Mouse (Mus musculus): ENCODE results near the gene Neurod2. TPM values are rescaled to one million over a fixed set of nuclear protein-coding genes. Genes with fewer than 3 reads are reported as not detected.

Gene Neurod2
- polyA plus RNA-seq, 1 experiment from 2014 or later, result 6.5 TPM

DNA sequence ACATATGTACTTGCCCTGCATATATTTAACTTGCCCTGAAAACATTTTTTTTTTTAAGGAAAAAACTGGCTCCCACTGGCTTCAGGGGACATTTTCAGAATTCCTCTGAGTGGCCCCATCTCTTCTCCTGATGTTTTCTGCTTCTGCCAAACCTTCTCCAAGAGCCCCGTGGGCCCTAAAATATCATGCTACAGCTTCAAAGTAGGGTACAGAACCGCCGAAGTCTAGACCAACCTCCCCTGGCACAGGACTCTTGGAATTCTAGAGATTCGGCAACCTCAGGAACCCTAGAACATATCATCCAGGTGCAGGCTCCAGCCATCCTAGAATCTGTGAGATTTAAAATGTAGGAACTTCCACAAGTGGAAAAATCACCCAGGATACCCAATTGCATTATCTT is 9.9 kb downstream of the Neurod2 start:
- Histone ChIP-seq H3K9ac (no peak overlapping the region), H3K4me2 (no peak overlapping the region), H3K4me3 (no peak overlapping the region), H3K4me1 (peaks cover 17% of the 10 kb centered on the region), H3K27ac (no peak overlapping the region), H3K36me3 (replicated peaks) (no peaks in the 10 kb centered on the region), H3K27me3 (replicated peaks) (peaks cover 94% of the 10 kb centered on the region), H3K9me3 (no peaks in the 10 kb centered on the region)
- WGBS, result 13% methylated on average over 4 of the region's 4 CpGs
- ATAC-seq (replicated peaks), result no peak

- Histone ChIP-seq H3K4me1 (peaks cover 17% of the 10 kb centered on the region), H3K4me3 (no peak overlapping the region), H3K9me3 (no peaks in the 10 kb centered on the region), H3K9ac (no peak overlapping the region), H3K4me2 (no peak overlapping the region), H3K36me3 (replicated peaks) (no peaks in the 10 kb centered on the region), H3K27me3 (replicated peaks) (peaks cover 94% of the 10 kb centered on the region), H3K27ac (no peak overlapping the region)
- WGBS, result 2% methylated on average over 15 of the region's 15 CpGs
- ATAC-seq (replicated peaks), result no peak
Observed at GRCm38 (mm10) chr11:98319120-98319519, 10.3 kb downstream of the Neurod2 start.

DNA sequence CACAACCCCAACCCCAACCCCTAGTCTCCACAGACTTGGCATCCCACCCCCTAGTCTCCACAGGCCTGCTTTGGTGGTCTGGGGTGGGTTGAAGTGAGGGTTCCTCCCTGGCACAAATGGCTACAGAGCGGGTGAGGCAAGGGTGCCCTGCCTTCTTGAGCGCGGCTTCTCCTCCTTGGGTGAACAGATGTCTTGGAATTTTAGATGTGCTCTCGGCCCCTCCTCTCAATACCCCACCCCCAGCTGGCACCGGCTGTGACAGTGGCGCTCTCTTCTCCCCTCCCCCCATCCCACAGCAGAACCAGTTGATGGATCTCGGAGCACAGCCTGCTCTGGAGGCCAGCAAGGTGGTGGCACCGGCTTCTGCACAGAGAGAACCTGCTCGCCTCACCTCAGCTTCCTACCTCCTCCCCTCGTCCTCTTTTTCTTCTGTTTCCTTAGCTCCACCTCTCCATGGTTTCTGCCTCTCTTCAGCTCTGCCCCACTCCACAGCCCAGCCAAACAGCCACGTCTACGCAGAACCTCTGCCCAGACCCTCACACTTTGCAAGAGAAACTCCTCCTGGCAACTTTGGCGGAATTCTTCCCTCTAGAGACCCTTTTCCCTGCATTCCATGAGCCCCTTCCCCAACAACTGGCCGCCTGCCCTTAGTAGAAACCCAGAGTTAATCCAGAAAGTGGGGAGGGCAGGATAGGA is 10.9 kb downstream of the Neurod2 start:
- Histone ChIP-seq H3K4me2 (no peak overlapping the region), H3K36me3 (replicated peaks) (no peaks in the 10 kb centered on the region), H3K27me3 (replicated peaks) (peaks cover 93% of the 10 kb centered on the region), H3K4me3 (no peak overlapping the region), H3K4me1 (peaks cover 21% of the 10 kb centered on the region), H3K9me3 (no peaks in the 10 kb centered on the region), H3K9ac (no peak overlapping the region), H3K27ac (no peak overlapping the region)
- ATAC-seq (replicated peaks), result no peak
- WGBS, result under 1% methylated on average over 14 of the region's 14 CpGs

- Histone ChIP-seq H3K4me2 (no peak overlapping the region), H3K27me3 (replicated peaks) (peaks cover 89% of the 10 kb centered on the region), H3K4me1 (peaks cover 22% of the 10 kb centered on the region)
Observed at GRCm38 (mm10) chr11:98317479-98317878, 12.0 kb downstream of the Neurod2 start.

DNA sequence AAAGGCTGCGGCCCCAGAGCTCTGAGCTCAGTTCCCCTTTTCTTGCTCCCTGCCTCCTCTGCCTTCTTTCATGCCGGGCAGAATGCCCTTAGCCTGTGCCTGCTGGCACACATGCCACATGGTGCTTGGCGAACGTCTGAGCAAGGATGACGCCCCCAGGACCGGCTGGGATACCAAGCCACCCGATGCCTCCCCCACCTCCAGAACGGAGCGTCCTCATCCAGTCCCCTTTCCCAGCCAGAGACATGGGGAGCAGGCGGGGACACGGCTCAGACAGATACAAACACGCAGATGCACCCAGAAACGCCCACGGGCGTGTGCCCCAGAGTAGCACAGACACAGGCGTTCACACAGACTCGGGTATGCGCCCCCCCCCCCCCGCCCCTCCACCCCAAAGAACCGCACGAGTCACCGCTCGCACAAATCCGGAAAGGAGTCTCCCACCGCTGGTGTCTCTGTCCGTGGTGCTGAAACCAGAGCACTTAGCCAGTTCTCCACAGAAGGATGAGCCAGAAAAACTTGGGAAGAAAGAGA is 15.6 kb downstream of the Neurod2 start:
- under 1% methylated on average over 26 of the region's 26 CpGs for WGBS
- H3K9me3 ChIP-seq, result no peaks in the 10 kb centered on the region
- H3K4me3 ChIP-seq, result no peak overlapping the region
- no peak overlapping the region for H3K27ac ChIP-seq
- peaks cover 77% of the 10 kb centered on the region for H3K27me3 ChIP-seq (replicated peaks)
- H3K4me1 ChIP-seq, result peaks cover 10% of the 10 kb centered on the region; the same call in 1 of the 2 replicates
- no peak for ATAC-seq (replicated peaks)
- no peak overlapping the region for H3K9ac ChIP-seq
- H3K4me2 ChIP-seq, result peak overlapping the region; percentile 3; the same call in 1 of the 2 replicates
- no peaks in the 10 kb centered on the region for H3K36me3 ChIP-seq (replicated peaks)

More at GRCm38 (mm10) chr11:98317479-98317878, 12.0 kb downstream of the Neurod2 start:
- ATAC-seq (replicated peaks), result no peak
- H3K27ac ChIP-seq, result no peak overlapping the region
- H3K36me3 ChIP-seq (replicated peaks), result no peaks in the 10 kb centered on the region
- WGBS, result 4% methylated on average over 7 of the region's 7 CpGs
- no peaks in the 10 kb centered on the region for H3K9me3 ChIP-seq
- H3K4me3 ChIP-seq, result no peak overlapping the region
- H3K9ac ChIP-seq, result no peak overlapping the region

- no peak overlapping the region for H3K9ac ChIP-seq
- H3K4me3 ChIP-seq, result no peak overlapping the region
- no peaks in the 10 kb centered on the region for H3K9me3 ChIP-seq
- no peaks in the 10 kb centered on the region for H3K36me3 ChIP-seq (replicated peaks)
- no peak overlapping the region for H3K27ac ChIP-seq
- 5% methylated on average over 10 of the region's 10 CpGs for WGBS
- H3K4me1 ChIP-seq, result peaks cover 30% of the 10 kb centered on the region
- ATAC-seq (replicated peaks), result no peak
- no peak overlapping the region for H3K4me2 ChIP-seq
- peaks cover 16% of the 10 kb centered on the region; the same call in 1 of the 2 replicates for H3K27me3 ChIP-seq (replicated peaks)
Observed at GRCm38 (mm10) chr11:98298484-98299205, 30.8 kb downstream of the Neurod2 start.

DNA sequence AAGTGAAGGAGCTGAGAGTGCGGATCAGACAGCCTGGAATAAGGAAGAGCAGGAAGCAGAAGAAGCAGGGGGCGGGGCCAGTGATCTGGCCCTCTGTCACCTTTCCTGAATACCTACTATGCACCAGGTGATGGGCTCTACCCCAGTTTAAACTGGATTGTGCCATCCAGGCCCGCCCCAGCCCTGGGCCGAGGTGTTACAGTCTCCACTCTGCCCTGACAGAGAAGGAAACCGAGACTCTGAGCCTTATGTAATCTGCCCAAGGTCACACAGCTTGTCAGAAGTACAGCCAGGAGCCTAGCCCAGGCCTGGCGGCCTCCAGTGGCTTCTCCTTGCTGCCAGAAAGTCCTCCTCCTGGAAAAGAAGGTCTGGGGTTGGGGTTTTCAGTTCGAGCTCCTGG is 31.7 kb downstream of the Neurod2 start:
- no peak for ATAC-seq (replicated peaks)
- no peak overlapping the region for H3K4me2 ChIP-seq
- no peak overlapping the region for H3K4me3 ChIP-seq
- H3K27ac ChIP-seq, result no peak overlapping the region
- 24% methylated on average over 7 of the region's 7 CpGs for WGBS
- no peaks in the 10 kb centered on the region for H3K9me3 ChIP-seq
- peaks cover 33% of the 10 kb centered on the region for H3K4me1 ChIP-seq
- H3K9ac ChIP-seq, result peak overlapping the region; percentile 0; the same call in 1 of the 2 replicates
- peaks cover 16% of the 10 kb centered on the region; the same call in 1 of the 2 replicates for H3K27me3 ChIP-seq (replicated peaks)
- no peaks in the 10 kb centered on the region for H3K36me3 ChIP-seq (replicated peaks)

GRCm38 (mm10) chr11:98296916-98297315 is 32.5 kb downstream of the Neurod2 start:
- WGBS, result 47% methylated on average over 2 of the region's 2 CpGs
- Histone ChIP-seq H3K27ac (no peak overlapping the region), H3K4me3 (no peak overlapping the region), H3K4me1 (peaks cover 33% of the 10 kb centered on the region), H3K36me3 (replicated peaks) (no peaks in the 10 kb centered on the region), H3K4me2 (no peak overlapping the region), H3K9me3 (no peaks in the 10 kb centered on the region), H3K9ac (no peak overlapping the region), H3K27me3 (replicated peaks) (peaks cover 16% of the 10 kb centered on the region; the same call in 1 of the 2 replicates)
- no peak for ATAC-seq (replicated peaks)

GRCm38 (mm10) chr11:98296277-98296676 is 33.2 kb downstream of the Neurod2 start:
- H3K9ac ChIP-seq, result no peak overlapping the region
- 2% methylated on average over 5 of the region's 5 CpGs for WGBS
- H3K27ac ChIP-seq, result no peak overlapping the region
- peaks cover 16% of the 10 kb centered on the region; the same call in 1 of the 2 replicates for H3K27me3 ChIP-seq (replicated peaks)
- peaks cover 33% of the 10 kb centered on the region for H3K4me1 ChIP-seq
- H3K4me2 ChIP-seq, result no peak overlapping the region
- H3K36me3 ChIP-seq (replicated peaks), result no peaks in the 10 kb centered on the region
- no peak overlapping the region for H3K4me3 ChIP-seq
- H3K9me3 ChIP-seq, result no peaks in the 10 kb centered on the region
- no peak for ATAC-seq (replicated peaks)

DNA sequence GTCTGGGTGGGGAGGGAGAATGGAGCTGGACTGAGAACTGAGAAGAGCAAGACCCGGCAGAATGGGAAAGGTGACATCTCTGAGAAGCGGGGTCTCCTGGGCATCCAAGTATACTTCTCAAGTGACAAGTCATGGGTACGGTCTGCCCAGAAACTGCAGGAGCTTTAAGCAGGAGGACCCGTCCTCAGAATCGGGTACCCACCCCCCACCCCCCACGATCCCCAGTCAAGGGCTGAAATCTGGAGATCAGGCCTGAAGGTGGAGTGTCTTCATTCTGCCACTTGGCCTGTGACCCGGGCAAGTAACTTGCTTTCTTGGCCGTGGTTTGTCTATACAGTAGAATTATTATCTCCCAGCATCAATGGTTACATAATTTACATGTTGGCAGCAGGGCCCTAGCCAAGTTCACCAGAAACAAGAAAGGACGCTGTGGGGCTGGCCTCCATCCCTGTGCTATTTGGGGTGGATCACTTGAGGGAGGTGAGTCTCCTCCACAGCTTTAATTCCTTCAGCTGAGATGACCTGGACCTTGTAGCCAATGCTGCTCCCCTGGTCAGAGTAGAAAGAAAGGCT is 34.3 kb downstream of the Neurod2 start:
- Histone ChIP-seq H3K9ac (peak overlapping the region; percentile 68), H3K4me2 (peak overlapping the region; percentile 95), H3K9me3 (no peaks in the 10 kb centered on the region), H3K4me3 (peak overlapping the region; percentile 60), H3K27ac (peak overlapping the region; percentile 74), H3K4me1 (peaks cover 35% of the 10 kb centered on the region), H3K36me3 (replicated peaks) (no peaks in the 10 kb centered on the region), H3K27me3 (replicated peaks) (peaks cover 16% of the 10 kb centered on the region; the same call in 1 of the 2 replicates)
- WGBS, result 5% methylated on average over 9 of the region's 9 CpGs
- no peak for ATAC-seq (replicated peaks)

DNA sequence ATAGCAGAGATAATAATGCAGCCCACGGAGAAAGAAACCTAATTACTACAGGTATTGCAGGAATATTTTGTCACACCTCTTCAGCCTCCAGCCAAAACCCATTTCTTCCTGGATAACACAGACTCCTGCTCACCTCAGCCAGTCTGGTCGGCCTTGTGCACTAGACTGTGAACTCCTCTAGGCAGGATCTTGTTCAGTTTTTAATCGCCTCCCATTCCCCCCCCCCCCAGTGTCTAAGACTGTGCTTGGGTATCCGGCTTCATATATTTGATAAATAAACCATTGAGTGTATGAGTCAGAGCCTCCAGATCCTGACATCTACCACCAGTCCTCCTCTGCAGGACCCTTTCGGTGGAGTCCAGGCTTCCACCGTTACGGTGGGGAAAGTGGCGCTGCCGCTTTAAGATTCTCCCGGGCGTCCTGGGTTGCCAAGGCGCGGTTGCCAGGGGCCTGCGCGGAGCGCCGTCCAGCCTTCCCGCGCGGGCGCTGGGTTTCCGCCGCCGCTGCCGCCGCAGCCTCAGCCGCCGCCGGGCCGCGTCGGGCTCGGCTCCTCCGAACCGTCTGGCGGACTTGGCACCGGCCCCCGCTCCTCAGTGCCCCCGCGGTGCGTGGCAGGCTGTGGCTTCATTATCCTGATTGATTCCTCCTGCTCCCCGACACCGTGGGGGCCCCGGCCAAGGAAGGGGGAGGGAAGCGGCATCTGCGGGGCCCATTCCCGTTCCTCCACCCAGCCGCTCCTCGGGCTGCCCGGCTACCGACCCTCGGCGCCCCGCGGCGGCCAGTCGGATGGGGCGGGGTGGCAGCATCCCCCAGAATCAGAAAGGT is 35.0 kb downstream of the Neurod2 start:
- under 1% methylated on average over 58 of the region's 58 CpGs for WGBS

More for the DNA sequence above, 35.0 kb downstream of the Neurod2 start:
- Histone ChIP-seq H3K27ac (peak overlapping the region; percentile 74), H3K4me2 (peak overlapping the region; percentile 95), H3K27me3 (replicated peaks) (peaks cover 16% of the 10 kb centered on the region; the same call in 1 of the 2 replicates), H3K36me3 (replicated peaks) (no peaks in the 10 kb centered on the region), H3K4me1 (peaks cover 41% of the 10 kb centered on the region), H3K4me3 (peak overlapping the region; percentile 60), H3K9ac (peak overlapping the region; percentile 68), H3K9me3 (no peaks in the 10 kb centered on the region)
- ATAC-seq (replicated peaks), result peak; percentile 83

Measured in midbrain, embryonic 15.5 days (tissue).